In the genomic region with DNA sequence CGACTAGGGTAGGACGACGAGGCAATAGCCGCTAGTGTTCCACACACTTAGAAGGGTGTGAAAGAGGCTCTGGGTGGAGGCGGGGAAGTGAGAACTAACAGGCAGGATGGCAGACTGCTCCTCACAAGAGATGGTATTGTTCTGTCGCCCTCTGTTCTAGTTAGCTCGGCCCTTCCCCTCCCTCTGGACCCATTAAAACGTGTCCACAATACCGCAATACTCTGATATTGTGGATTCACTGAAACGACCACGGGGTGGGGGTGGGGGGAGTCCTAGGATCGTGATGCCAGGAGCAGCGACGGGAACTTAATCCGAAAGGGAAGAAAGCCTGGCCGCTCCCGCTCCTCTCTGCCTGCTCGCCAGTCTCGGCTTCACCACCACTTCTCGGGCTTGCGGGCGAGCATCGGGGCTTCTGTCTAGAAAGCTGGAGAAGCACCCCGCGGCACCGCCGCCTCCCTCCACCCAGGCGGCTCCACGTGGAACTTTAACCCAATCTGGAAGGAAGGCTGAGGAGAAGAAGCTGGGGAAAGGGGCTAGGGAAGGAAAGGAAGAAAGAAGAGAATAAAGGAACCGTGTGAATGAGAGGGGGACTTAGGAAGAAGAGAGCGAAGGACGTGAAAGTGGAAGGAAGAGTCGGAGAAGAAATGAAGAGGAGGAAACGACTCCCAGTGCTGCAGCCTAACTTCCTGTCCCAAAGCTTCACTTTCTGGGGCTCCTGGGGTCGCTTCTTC, we compare ENCODE assay signal across 8 mouse cellular contexts. TPM values are rescaled to one million over a fixed set of nuclear protein-coding genes. Genes with fewer than 3 reads are reported as not detected.
A peak's percentile ranks its signal among the peaks of the same experiment; 100 is the strongest.
DNase-seq lines count a peak whose midpoint lies in the region; ATAC-seq lines count a peak whose summit lies in the region.

No protein-coding gene starts in this region.

- DNase-seq in ovary, postnatal 36 days (ENCODE audit: low spot score), result peak; percentile 32
- DNase-seq in ovary, adult 18-20 months (ENCODE audit: low spot score), result no peak
- peak; percentile 50 for DNase-seq in embryo, embryonic 10 days (ENCODE audit: low spot score)
- peak; percentile 37 to 41 for DNase-seq in heart, postnatal 10 days
- no peak for DNase-seq in right cerebral cortex, postnatal 10 days (ENCODE audit: low spot score in 2 of 2)
- no peak for DNase-seq in layer of hippocampus, adult 8-10 months (ENCODE audit: low spot score in 2 of 2)

- no peaks in the 10 kb centered on the region for H3K36me3 ChIP-seq in macrophage (ENCODE audit: inconsistent target)
- no peaks in the 10 kb centered on the region for H3K36me3 ChIP-seq in stomach, embryonic 15.5 days

- ATAC-seq in stomach, embryonic 15.5 days (ENCODE audit: insufficient read depth, low FRiP score, low read depth), result no peak

- no peaks in the 10 kb centered on the region for H3K9me3 ChIP-seq in stomach, embryonic 15.5 days

- peaks cover 29% of the 10 kb centered on the region for H3K4me1 ChIP-seq in stomach, embryonic 15.5 days

- H3K4me3 ChIP-seq in macrophage (ENCODE audit: inconsistent target), result peak overlapping the region; percentile 17; the same call in 1 of the 2 replicates
- H3K4me3 ChIP-seq in stomach, embryonic 15.5 days (replicated peaks), result peak overlapping the region; percentile 31

- no peaks in the 10 kb centered on the region for H3K79me2 ChIP-seq in macrophage (ENCODE audit: inconsistent target)

- H3K9ac ChIP-seq in stomach, embryonic 15.5 days, result 0 out of 2 replicates have a peak overlapping the region, but pooled peaks have one; percentile 1

- 2% methylated on average over 34 of the region's 35 CpGs for WGBS in macrophage (ENCODE audit: missing documents)
- WGBS in stomach, embryonic 15.5 days, result under 1% methylated on average over 35 of the region's 35 CpGs

- no peak overlapping the region for H3K27ac ChIP-seq in macrophage
- no peak overlapping the region for H3K27ac ChIP-seq in stomach, embryonic 15.5 days

- H3K4me2 ChIP-seq in stomach, embryonic 15.5 days, result peak overlapping the region; percentile 62

- H3K27me3 ChIP-seq in stomach, embryonic 15.5 days (replicated peaks), result peaks cover 69% of the 10 kb centered on the region

- intact Hi-C loops in heart, postnatal 10 days (cut with DNase I), result loop anchor here (5.0 to 10.0 kb wide), 2 partner anchors 119 to 581 kb away; partner anchors contain the start of genes Dennd1b and Zbtb41

RNA-seq across cellular contexts. Expression of gene Lhx9, which starts 4.9 kb away (rescaled TPM):
- under 1 TPM in 1 of 2 experiments, not detected in 1; 0.12 TPM for total RNA-seq in heart, postnatal 10 days (2021)
- total RNA-seq in macrophage (2018; cell fraction: chromatin; rRNA removed), result under 1 TPM in 1 of 26 experiments, not detected in 25; 0.73 TPM
- total RNA-seq in macrophage (2018; cell fraction: cytosol; rRNA removed), result not detected
- total RNA-seq in macrophage (2018; cell fraction: nucleus; rRNA removed), result under 1 TPM in 1 of 26 experiments, not detected in 25; 0.55 TPM
- not detected in 3 replicates for polyA plus RNA-seq in macrophage (2018)
- 0.77 and 1.3 TPM in 2 replicates for polyA plus RNA-seq in stomach, embryonic 15.5 days (2015; fragmentation: Nextera tagmentation; extraction: Ambion mirVana)
- 10 to 100 TPM; 11.9 to 16.6 (median 14.6) TPM for total RNA-seq in layer of hippocampus, adult 8-10 months (2022)

RNA-seq across cellular contexts. Expression of gene 2310009B15Rik, which starts 13.1 kb away (rescaled TPM):
- 10 to 100 TPM; 17.1 to 18.2 TPM for total RNA-seq in heart, postnatal 10 days (2021)
- total RNA-seq in macrophage (2018; cell fraction: chromatin; rRNA removed), result 10 to 100 TPM in 1 of 26 experiments, 1 to 10 TPM in 24, not detected in 1; 1.1 to 12.1 (median 4.0) TPM
- 10 to 100 TPM in 24 of 26 experiments, 1 to 10 TPM in 2; 9.2 to 19.6 (median 14.8) TPM for total RNA-seq in macrophage (2018; cell fraction: cytosol; rRNA removed)
- total RNA-seq in macrophage (2018; cell fraction: nucleus; rRNA removed), result 10 to 100 TPM in 8 of 26 experiments, 1 to 10 TPM in 18; 2.9 to 23.2 (median 7.1) TPM
- polyA plus RNA-seq in macrophage (2018), result 5.2 to 14.8 TPM (median 11.9 TPM) in 3 replicates
- polyA plus RNA-seq in stomach, embryonic 15.5 days (2015; fragmentation: Nextera tagmentation; extraction: Ambion mirVana), result 40.0 and 44.2 TPM in 2 replicates
- 10 to 100 TPM; 21.3 to 24.4 (median 22.3) TPM for total RNA-seq in layer of hippocampus, adult 8-10 months (2022)

Comparison
In these comparisons a context has a peak if more than half of its experiments do, and no peak if none do; other contexts are left out.
1. DNase-seq: peak in ovary, postnatal 36 days (single experiment), embryo, embryonic 10 days (single experiment) and heart, postnatal 10 days (2 of 2); none in ovary, adult 18-20 months (single experiment), right cerebral cortex, postnatal 10 days (0 of 2) and layer of hippocampus, adult 8-10 months (0 of 2).
2. RNA of gene Lhx9, which starts 4.9 kb away (total RNA-seq): 11.9 to 16.6 TPM in layer of hippocampus, adult 8-10 months; 0.12 TPM in heart, postnatal 10 days; every median in the first group is over 10 times any median in the second.